Mouse (Mus musculus): ENCODE measurements at regions not wholly inside any gene's neighbourhood (a gene's known extent, or its start where the extent isn't known, plus 50 kb on each side); places are given as distances from the start of the nearest gene placed in this dataset.
A peak's percentile ranks its signal among the peaks of the same experiment; 100 is the strongest.

- DNase-seq (ENCODE audit: low spot score, missing footprints), result no peak
- no peaks in the 10 kb centered on the region for H3K4me1 ChIP-seq (ENCODE audit: control insufficient read depth, insufficient read depth, low read length)
- WGBS, result no CpG with 5 or more reads among the region's 1 CpGs
- no peaks in the 10 kb centered on the region for H3K36me3 ChIP-seq (ENCODE audit: control insufficient read depth, insufficient read depth, low read length)
- no peak overlapping the region for H3K4me2 ChIP-seq
- no peak overlapping the region for H3K4me3 ChIP-seq (ENCODE audit: low read depth, low read length)
- H3K27me3 ChIP-seq (ENCODE audit: control insufficient read depth, insufficient read depth, low read length), result no peaks in the 10 kb centered on the region
- no peak overlapping the region for H3K27ac ChIP-seq (ENCODE audit: low read depth, low read length)
- no peak for ATAC-seq (ENCODE audit: low FRiP score)
- no peak overlapping the region for H3K9ac ChIP-seq (ENCODE audit: low read length)
- H3K9me3 ChIP-seq (ENCODE audit: control insufficient read depth, low read length), result no peaks in the 10 kb centered on the region
Measured at GRCm38 (mm10) chr9:26663544-26663943, 70.0 kb upstream of the B3gat1 start.

- H3K9me3 ChIP-seq (ENCODE audit: control insufficient read depth, low read length), result no peaks in the 10 kb centered on the region
Measured at GRCm38 (mm10) chr9:26667835-26668234, 65.7 kb upstream of the B3gat1 start.

GRCm38 (mm10) chr9:26674059-26674757 lies 59.3 kb upstream of the B3gat1 start:
- Histone ChIP-seq H3K36me3 (ENCODE audit: control insufficient read depth, insufficient read depth, low read length) (no peaks in the 10 kb centered on the region), H3K9ac (ENCODE audit: low read length) (no peak overlapping the region), H3K27me3 (ENCODE audit: control insufficient read depth, insufficient read depth, low read length) (no peaks in the 10 kb centered on the region), H3K9me3 (ENCODE audit: control insufficient read depth, low read length) (no peaks in the 10 kb centered on the region), H3K27ac (ENCODE audit: low read depth, low read length) (no peak overlapping the region), H3K4me2 (no peak overlapping the region), H3K4me3 (ENCODE audit: low read depth, low read length) (no peak overlapping the region), H3K4me1 (ENCODE audit: control insufficient read depth, insufficient read depth, low read length) (peaks cover 2% of the 10 kb centered on the region; the same call in 1 of the 2 replicates)
- ATAC-seq (ENCODE audit: low FRiP score) (no peak), DNase-seq (ENCODE audit: low spot score, missing footprints) (no peak)
- 86% methylated on average over 2 of the region's 2 CpGs for WGBS

More at GRCm38 (mm10) chr9:26667835-26668234, 65.7 kb upstream of the B3gat1 start:
- no peak overlapping the region for H3K4me2 ChIP-seq
- H3K4me1 ChIP-seq (ENCODE audit: control insufficient read depth, insufficient read depth, low read length), result no peaks in the 10 kb centered on the region
- WGBS, result 86% methylated on average over 3 of the region's 3 CpGs
- H3K4me3 ChIP-seq (ENCODE audit: low read depth, low read length), result no peak overlapping the region
- H3K27me3 ChIP-seq (ENCODE audit: control insufficient read depth, insufficient read depth, low read length), result no peaks in the 10 kb centered on the region
- no peak overlapping the region for H3K9ac ChIP-seq (ENCODE audit: low read length)
- no peaks in the 10 kb centered on the region for H3K36me3 ChIP-seq (ENCODE audit: control insufficient read depth, insufficient read depth, low read length)
- ATAC-seq (ENCODE audit: low FRiP score), result no peak
- no peak for DNase-seq (ENCODE audit: low spot score, missing footprints)
- H3K27ac ChIP-seq (ENCODE audit: low read depth, low read length), result no peak overlapping the region

- H3K27me3 ChIP-seq (ENCODE audit: control insufficient read depth, insufficient read depth, low read length), result no peaks in the 10 kb centered on the region
- DNase-seq (ENCODE audit: low spot score, missing footprints) (no peak), ATAC-seq (ENCODE audit: low FRiP score) (peak; percentile 77; the same call in 1 of the 2 replicates)
- no peak overlapping the region for H3K4me3 ChIP-seq (ENCODE audit: low read depth, low read length)
- H3K36me3 ChIP-seq (ENCODE audit: control insufficient read depth, insufficient read depth, low read length), result no peaks in the 10 kb centered on the region
- no peaks in the 10 kb centered on the region for H3K9me3 ChIP-seq (ENCODE audit: control insufficient read depth, low read length)
- no peak overlapping the region for H3K9ac ChIP-seq (ENCODE audit: low read length)
- H3K27ac ChIP-seq (ENCODE audit: low read depth, low read length), result no peak overlapping the region
- H3K4me2 ChIP-seq, result no peak overlapping the region
- H3K4me1 ChIP-seq (ENCODE audit: control insufficient read depth, insufficient read depth, low read length), result peaks cover 2% of the 10 kb centered on the region; the same call in 1 of the 2 replicates
- 17% methylated on average over 6 of the region's 6 CpGs for WGBS
Measured at GRCm38 (mm10) chr9:26678288-26678687, 55.2 kb upstream of the B3gat1 start.

GRCm38 (mm10) chr9:26681516-26681915 lies 52.0 kb upstream of the B3gat1 start:
- no peaks in the 10 kb centered on the region for H3K36me3 ChIP-seq (ENCODE audit: control insufficient read depth, insufficient read depth, low read length)
- no peak overlapping the region for H3K4me3 ChIP-seq (ENCODE audit: low read depth, low read length)
- H3K9ac ChIP-seq (ENCODE audit: low read length), result no peak overlapping the region
- 89% methylated on average over 1 of the region's 1 CpGs for WGBS
- H3K9me3 ChIP-seq (ENCODE audit: control insufficient read depth, low read length), result no peaks in the 10 kb centered on the region
- H3K27ac ChIP-seq (ENCODE audit: low read depth, low read length), result no peak overlapping the region
- no peak overlapping the region for H3K4me2 ChIP-seq
- peaks cover 2% of the 10 kb centered on the region; the same call in 1 of the 2 replicates for H3K4me1 ChIP-seq (ENCODE audit: control insufficient read depth, insufficient read depth, low read length)
- ATAC-seq (ENCODE audit: low FRiP score) (no peak), DNase-seq (ENCODE audit: low spot score, missing footprints) (no peak)
- no peaks in the 10 kb centered on the region for H3K27me3 ChIP-seq (ENCODE audit: control insufficient read depth, insufficient read depth, low read length)
